Mouse (Mus musculus): Measurements from ENCODE around the gene Fut8.

Fut8 gene

DNA sequence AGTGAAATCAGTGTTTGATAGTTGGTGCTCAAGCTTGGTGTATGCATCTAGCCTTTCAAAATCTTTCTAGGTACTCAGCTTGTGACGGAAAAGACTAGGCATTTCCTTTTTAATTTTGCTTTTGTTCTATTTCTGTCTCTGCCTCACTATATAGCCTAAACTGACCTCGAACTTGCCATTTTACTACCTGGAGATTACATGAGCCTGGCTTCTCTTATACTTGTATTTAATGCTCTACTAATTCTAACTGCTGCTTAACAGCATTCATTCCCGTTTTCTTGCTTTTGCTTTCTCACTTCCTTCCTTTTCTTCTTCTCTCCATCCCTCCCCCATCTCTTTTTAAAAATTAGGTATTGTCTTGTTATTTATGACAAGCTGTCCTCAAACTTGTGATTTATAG lies 67.6 kb downstream of the Fut8 start:
- no peak for DNase-seq (ENCODE audit: low spot score)

DNA sequence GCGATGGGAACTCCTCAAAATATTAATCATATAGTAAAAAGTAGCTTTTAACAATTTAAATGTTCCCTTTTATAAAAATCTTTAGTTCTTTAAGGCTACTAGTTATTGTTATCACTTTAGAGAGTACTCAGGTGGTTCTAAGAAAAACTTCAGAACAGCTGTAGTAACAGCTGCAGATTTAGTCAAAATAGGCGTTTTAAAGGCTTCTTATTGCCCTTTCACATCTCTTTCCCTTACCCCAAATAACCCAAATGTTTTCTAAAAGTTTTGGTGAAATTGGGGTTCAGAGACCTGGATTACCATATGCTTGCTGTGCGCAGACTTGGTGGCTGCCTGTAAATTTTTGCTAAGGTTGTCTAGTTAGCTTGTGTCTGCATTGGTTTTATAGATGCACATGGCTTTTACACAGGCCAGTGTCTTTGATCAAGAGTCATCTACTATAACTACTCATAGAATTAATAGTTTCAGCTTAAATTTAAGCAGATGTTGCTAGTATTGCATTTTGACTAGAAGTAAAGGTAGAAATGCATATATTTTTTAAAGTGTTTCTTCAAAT lies 68.9 kb downstream of the Fut8 start:
- no peak for DNase-seq (ENCODE audit: low spot score)

DNA sequence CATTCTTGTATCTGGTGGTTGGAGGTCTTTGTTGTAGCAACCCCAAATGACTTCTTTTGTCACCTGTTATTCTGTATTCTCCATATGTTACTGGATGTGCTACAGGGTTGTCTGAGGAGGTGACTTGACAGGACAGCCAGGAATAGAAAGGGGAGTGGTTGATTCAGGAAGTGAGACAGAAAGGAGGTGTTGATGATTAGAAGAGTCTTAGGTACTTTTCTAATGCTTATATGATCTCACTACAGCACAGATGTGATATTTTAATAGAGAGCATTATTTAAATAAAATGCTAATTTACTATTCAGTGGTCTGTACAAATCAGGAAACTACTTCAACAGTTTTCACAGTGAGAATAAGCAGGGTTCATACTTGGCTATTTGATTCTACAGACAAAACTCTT lies 71.6 kb downstream of the Fut8 start:
- no peak for DNase-seq (ENCODE audit: low spot score)

DNA sequence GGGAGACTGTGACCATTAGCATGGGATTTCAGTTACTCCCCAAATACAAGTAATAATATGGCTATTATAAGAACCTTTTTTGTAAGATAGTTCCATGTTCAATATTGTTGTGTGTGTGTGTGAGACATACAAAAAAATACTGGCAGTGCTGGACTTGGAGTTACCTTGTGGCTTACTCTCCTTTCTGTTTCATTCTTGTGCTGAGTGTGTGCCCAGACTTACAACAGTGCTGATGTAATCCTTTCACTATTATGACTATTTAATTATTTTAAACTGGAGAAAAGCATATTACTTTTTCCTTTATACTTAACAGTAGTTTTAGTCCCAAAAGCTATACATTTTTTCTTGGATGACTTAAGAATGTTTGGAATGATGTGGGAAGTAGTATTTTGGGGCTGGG lies 75.6 kb downstream of the Fut8 start:
- no peak for DNase-seq (ENCODE audit: low spot score)

DNA sequence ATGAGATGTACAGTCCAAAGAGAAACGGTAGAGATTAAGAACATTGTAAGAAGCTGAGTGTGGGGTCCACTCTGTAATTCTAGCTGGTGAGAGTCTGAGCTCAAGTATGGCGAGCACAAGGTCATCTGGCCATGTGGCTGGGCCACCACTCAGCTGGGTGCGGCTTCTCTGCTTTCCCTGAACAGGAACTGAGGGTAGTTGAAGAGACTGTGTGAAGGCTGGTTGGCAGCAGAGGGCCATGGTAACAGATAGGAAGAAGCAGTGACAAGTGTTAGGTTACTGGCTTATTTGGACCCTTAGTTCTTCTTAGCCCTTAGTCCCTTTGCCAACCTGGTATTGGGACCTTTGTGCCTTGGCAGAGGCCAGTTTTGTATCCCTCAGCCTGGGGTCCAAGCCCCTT lies 86.2 kb downstream of the Fut8 start:
- no peak for DNase-seq (ENCODE audit: low spot score)

DNA sequence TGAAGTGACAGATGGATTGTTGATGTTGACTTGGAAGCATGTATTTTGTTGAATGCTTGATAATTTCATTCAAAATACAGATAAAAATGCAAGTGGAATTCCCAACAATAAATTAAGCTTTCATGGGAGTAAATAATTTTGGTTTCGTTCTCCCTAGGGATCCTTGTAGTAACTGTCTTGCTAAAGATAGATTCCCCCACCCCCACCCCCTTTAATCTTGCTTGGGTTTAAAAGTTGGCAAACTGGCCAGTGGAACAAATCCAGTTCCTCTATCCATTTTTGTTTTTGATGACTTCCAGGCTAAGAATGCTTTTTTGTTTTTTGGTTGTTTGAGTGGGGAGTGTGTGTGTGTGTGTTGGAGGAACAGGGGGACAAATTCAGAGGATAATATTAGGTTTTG lies 108.6 kb downstream of the Fut8 start:
- no peak for DNase-seq (ENCODE audit: low spot score)

DNA sequence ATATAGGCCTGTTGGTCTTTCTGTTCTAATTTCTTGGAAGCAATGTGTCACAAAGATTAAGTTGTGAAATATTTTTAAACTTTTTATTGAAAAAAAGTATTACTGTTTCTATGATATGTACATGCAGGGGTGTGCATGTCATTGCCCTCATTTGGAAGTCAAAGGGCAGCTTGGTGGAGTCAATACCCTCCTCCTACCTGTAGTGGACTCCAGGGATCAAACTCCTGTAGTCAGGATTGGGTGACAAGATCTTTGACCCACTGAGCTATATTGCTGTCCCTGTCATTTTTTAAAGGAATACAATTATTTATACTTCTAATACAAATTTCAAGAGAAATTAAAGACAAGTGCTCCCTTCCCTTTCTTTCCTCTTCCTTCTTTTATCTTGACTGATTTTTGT lies 111.6 kb downstream of the Fut8 start:
- DNase-seq (ENCODE audit: low spot score) = no peak

DNA sequence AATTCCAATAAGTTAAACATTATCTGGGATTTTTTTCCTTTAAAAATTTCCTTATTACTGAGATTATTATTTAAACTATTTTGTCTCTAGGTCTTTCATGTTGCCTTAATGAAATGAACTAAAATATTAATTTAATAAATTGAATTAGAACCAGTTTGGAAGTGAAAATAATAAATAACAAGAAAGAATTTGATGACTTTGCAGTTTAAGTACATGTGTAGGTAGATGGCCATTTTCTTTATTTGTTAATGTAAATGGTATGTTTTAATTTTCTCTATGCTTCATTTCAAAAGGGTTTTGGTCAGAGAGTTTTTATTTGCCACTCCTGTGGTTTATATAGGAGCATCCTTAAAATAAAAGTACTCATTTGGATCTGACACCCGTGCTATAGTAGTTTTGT lies 177.8 kb downstream of the Fut8 start:
- no peak for DNase-seq (ENCODE audit: low spot score)

DNA sequence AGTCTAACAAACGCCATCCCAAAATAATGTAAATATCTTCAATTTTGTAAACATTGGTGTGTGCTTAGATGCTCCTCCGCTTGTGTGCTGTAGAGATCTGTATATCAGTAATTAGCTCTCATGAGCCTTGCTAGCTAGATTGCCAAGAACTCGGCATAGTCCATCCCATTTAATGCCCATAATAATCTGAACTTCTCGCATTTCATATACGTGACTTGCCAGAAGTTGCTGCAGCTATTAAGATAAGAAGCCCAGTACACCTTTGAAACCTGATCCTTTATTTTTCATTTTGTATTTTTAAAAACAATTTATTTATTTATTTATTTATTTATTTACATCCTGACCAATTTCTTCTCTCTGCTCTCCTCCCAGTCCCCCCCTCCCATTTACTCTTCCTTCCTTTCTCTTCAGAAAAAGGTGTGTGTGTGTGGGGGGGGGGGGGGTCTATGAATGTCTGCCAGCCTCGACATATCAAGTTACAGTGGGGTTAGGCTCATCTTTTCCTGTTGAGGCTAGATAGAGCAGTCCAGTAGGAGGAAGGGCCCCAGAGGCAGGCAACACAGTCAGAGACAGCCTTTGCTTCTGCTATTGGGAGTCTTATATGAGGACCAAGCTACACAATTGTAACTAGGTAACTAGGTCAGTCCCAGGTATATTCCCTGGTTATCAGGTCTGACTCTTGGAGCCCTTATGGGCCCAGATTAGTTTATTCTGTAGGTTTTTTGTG lies 183.9 kb downstream of the Fut8 start:
- no peak for DNase-seq (ENCODE audit: low spot score)

DNA sequence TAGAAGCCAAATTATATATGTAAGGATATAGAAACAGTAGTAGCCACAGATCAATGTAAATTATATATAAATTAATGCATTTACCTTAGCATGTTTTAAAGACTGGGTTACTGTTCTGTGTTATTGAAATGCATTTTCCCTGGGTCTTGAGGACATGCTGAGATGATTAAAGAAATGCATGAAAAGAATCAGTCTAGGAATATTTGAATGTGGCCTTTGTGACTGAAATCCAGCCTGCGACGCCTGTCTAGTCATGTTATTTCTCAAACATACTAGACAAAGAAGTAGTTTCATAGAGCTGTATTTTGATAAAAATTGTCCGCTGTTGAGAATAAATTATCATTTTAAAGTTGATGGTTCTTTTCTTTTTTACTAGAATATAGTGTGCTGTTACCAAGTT lies 188.2 kb downstream of the Fut8 start:
- no peak for DNase-seq (ENCODE audit: low spot score)

DNA sequence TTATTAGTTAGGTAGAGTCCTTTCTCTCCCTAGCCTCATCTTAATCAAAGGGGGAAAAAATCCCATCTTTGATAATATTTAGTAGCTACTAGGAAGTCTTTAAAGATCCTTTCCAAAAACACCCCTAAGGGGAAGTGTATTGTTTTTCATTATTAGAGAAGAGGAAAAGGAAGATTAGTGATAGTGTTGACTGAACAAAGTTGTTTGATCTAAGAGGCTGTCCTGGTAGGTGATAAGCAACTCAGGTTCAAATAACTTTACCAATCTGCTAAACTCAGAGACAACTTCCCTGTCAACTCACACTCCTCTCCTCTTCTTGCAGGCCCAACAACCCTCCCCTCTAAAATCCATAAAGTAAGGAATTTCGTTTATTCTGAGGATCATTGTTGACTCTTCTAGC lies 190.2 kb downstream of the Fut8 start:
- no peak for DNase-seq (ENCODE audit: low spot score)

DNA sequence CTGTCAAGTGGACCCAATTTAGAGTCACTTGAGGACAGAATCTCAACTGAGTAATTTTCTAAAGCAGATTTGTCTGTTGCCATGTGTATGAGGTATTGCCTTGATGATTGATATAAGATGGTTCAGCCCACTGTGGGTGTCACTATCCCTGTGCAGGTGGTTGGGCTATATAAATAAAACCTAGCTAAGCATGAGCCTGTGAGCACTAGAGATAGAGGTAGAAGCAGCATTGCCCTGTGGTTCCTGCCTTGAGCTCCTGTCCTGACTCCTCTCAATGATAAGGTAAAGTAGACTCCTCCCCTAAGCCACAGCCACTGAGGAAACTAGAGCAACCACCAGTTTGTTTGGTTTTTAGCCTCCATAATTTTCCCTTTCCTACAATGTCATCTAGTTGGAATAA lies 191.5 kb downstream of the Fut8 start:
- no peak for DNase-seq (ENCODE audit: low spot score)

DNA sequence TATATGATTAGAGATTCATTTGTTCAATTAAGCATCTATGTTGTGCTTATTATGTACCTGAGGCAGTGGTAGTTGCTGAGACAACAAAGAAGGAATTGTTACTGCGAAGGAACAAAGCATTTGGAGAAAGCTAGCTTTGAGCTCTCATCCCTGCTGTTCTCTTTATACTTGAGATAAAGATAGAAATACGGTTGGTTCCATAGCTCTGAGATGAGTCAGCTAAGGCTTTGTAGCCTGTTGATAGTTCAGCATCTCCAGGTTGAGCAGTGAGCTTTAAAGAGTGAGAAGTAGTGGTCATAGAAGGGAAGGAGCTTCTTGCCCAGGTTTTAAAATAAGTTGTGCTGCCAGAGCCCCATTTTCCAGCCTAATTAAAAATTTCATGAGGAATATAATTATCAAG lies 198.8 kb downstream of the Fut8 start:
- DNase-seq (ENCODE audit: low spot score) = no peak

DNA sequence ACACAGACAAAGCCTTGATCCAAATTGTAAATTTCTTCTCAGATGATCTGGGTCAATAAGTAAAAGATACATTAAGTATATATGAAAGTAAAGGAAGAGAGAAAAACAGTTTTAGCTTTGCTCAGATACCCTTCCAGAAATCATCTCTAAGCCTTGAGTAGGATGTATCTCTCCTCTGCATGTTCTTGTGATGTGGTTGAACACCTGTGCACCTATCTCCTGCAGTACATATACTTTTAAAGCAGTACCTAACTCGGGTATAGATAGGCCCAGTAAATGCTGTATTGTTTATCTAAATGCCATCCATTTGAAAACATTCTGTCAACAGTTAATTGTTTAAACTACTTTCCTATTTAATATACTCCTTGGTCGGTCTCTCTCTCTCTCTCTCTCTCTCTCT lies 212.9 kb downstream of the Fut8 start:
- no peak for DNase-seq (ENCODE audit: low spot score)

DNA sequence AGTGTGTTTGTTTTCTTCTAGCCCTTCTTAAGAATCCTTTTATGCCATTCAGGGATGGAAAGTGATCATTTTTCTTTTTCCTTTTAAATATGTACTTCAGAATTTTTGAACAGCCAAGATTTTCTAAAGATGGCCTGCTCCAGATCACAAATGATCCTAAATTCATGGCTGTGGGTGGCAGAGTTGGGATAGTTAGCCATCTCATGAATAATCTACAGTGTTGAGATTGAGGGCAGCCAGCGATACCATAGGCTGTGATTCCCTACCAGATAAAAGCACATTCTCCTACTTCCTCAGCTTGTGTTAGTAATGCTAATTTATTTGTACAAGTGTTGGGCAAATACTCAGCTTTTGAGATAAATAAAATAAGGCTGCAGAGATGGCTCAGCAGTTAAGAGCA lies 228.3 kb downstream of the Fut8 start:
- DNase-seq (ENCODE audit: low spot score) = no peak

DNA sequence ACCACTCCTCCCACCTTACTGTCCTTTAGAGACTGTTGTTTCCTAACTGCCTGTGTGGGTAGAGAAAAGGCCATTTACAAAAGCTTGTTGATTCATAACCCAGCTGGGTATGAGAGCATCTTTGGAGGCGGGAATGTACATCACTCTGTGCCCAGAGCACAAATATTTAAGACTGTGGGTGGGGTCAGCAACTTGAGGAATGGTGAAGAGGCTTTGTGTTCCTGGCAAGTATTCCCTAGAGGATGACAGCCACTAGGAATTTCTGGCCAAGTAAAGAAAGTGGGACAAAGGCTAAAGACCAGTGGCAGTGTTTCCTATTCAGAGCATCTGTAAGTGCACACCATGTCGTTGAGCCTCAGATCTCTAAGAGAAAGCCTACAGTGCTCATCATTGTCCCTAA lies 242.0 kb downstream of the Fut8 start:
- no peak for DNase-seq (ENCODE audit: low spot score)

DNA sequence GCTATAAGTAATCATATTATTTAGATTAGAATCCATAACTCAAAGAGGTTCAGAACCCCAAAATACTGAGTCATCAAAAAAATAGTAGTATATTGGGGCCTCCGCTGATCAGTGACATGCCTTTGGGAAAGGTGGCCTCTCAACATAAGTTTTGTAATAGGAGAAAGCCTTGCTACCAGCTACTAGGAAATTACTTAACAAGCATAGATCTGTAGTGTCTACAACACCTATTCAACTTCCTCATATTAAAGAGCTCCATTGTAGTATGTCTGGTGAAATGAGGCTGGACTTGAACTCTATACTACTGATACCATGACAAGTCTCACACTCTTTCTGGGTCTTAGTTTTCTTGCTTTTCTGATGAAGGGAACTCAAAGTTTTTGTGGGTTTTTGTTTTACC lies 243.2 kb downstream of the Fut8 start:
- DNase-seq (ENCODE audit: low spot score) = no peak

DNA sequence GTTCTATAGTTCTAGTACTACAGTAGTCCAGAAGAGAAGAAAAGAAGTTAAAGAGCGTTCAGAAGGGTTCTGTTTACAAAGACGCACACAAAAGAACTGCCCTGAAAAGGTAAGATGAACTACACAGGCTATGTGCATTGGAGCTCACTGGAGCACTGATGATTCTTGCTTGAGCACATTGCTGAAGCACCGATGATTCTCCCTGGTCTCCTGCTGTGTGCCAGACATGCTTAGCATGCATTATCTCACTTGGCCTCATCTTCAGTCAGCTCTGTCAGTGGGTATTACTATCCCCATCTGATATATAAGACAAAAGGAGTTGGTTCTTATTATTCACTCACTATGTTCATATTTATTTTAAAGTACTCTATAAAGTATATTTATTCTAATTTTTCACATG lies 243.9 kb downstream of the Fut8 start:
- no peak for DNase-seq (ENCODE audit: low spot score)

DNA sequence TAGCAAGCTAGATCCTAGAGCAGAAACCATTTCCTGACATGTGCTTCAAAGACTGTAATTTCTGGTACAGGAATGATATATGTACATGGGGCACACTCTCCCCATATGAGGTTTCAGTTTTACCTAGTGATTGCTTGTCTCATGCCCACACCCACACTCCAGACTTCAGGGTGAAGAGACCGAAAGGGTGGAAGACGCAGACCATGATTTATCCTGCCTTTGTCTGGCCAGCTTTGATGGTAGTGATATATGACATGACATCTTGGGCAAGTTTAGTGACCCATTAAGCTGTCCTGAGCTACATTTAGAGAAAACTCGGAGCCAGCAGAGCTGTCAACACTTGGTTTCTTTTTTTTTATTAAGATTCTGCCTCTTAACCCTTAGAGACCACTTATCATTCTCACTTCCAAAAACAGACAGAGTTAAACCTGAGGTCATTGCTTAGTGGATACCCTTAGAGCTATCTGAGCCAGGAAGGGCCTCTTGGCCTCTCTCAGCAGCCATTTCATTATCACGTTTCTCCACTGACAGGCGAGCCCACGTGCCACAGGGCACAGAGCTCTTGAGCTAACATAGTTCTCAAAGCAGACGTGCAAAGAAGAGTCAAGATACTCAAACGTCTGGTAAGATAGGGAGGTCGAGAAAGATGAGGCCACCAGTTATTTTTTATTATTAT lies 245.4 kb downstream of the Fut8 start:
- no peak for DNase-seq (ENCODE audit: low spot score)

DNA sequence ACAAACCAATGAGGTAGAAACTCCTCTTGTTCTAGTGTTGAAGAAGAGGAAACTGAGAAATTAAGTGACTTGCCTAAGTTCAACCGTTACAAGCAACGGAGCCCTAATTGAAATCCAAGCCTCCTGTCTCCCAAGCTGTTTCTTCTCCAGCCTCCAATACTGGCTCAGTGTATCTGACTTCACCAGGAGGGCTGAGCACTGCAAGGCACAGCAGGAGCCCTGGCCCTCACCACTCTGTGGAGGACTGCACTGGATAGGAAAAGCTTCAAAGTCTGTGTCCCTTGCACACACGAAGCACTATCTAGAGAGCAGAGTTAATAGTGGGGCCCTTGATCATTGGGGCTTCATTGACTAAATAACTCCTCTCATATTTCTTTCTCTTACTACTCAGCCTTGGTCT lies 246.8 kb downstream of the Fut8 start:
- no peak for DNase-seq (ENCODE audit: low spot score)

DNA sequence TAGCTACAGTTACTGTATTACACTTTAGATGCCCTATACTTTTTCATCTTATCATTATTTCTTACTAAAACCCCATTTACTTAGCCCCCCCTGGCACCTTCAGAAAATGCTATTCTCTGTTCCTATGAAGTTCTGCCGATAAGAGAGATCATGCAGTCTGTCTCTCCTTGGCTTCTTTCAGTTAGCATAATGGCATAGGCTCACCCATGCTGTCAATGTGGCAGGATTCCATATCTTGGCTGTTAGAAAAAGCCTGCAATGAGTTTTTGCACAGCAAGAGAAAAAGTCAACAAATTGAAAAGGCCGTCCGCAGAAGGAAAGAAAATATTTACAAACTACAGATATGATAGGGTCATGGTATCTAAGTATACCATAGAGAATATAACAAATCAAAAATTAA lies 253.6 kb downstream of the Fut8 start:
- DNase-seq (ENCODE audit: low spot score) = no peak

DNA sequence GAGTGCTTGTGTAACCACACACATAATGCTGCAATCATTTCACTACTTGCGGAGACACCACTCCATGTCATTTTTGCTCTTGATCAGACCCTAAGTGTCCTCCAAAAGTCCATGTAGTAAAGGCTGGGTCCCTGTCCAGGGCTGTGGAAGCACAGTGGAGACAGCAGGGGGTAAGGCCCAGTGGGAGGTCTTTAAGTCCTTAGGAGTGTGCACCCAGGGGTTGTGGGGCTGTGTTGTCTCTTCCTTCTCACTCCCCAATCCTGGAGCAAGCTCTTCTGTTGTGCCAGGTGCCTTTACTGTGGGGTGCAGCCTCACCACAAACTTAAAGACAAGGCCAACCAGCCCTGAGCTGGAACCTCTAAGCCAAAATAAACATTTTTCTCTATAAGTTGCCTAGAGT lies 257.9 kb downstream of the Fut8 start:
- DNase-seq (ENCODE audit: low spot score) = no peak

DNA sequence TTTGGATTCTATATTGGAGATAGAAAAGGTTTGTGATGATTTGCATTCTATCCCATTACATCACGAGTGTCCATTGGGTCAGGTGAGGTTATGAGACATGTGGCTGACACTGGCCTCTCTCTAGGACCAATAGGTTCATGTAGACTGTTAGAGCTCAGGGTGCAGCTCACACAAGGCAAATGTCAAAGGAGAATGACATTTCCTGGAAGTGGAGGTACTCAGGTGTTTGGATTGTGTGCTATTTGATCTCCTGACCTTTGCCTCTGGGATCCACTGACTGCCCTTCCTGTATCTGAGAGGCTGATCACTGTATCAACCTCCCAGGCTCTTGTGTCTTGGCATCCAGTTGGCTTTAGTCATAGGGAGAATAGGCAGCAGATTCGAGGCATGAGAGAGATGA lies 260.2 kb downstream of the Fut8 start:
- no peak for DNase-seq (ENCODE audit: low spot score)
